Mouse (Mus musculus) MEL (cell line): ENCODE results near the gene Rilpl1.

Source experiments
- JUND ChIP-seq: IDR thresholded peaks from 2 replicates; pipeline ENCODE4 v1.6.1; 2011; ENCODE audit warnings: low read depth, mild to moderate bottlenecking, improper control_type of control experiment, low read length
- MAX ChIP-seq: IDR thresholded peaks from 2 replicates; pipeline ENCODE4 v1.6.1; 2011; ENCODE audit warnings: low read length, improper control_type of control experiment
- MXI1 ChIP-seq: IDR thresholded peaks from 2 replicates; pipeline ENCODE4 v1.6.1; 2011; ENCODE audit warnings: mild to moderate bottlenecking, low read depth, low read length, improper control_type of control experiment
- POLR2A ChIP-seq, 2 experiments: IDR thresholded peaks; 2 replicates each; pipeline ENCODE4 v1.6.1; 2011 to 2012; ENCODE audit warnings: low read length in 2 of 2, mild to moderate bottlenecking in 2 of 2, control low read depth in 1 of 2, improper control_type of control experiment in 1 of 2, low read depth in 1 of 2, moderate library complexity in 1 of 2; ENCODE audit not compliant: control insufficient read depth in 1 of 2, insufficient read depth in 1 of 2, poor library complexity in 1 of 2
- ZKSCAN1 ChIP-seq: IDR thresholded peaks from 2 replicates; pipeline ENCODE4 v1.6.1; 2012; ENCODE audit warnings: low read depth, mild to moderate bottlenecking, inconsistent platforms, low read length, improper control_type of control experiment, moderate library complexity

GRCm38 (mm10) chr5:124444208-124444607 is 87.0 kb downstream of the Rilpl1 start:
- TF ChIP-seq JUND: no peak
- TF ChIP-seq POLR2A (IDR thresholded peaks at IDR 0.05; ENCODE audit: control insufficient read depth in 1 of 2, insufficient read depth in 1 of 2, low read depth in 1 of 2, low read length in 2 of 2, poor library complexity in 1 of 2): no peak
- TF ChIP-seq ZKSCAN1: no peak
- no peak for TF ChIP-seq MXI1
- no peak for TF ChIP-seq MAX
